Mouse (Mus musculus) erythroblast, embryonic 14.5 days (primary cell): ENCODE measurements around the gene Fam83e.

Experiments used
- GATA1 ChIP-seq: IDR thresholded peaks from 2 replicates; pipeline ENCODE4 v1.6.1; 2012; ENCODE audit warnings: low read length, inconsistent platforms, mixed read lengths
- TAL1 ChIP-seq: IDR thresholded peaks from 3 replicates; pipeline ENCODE4 v1.6.1; 2012; ENCODE audit warnings: low read length, inconsistent platforms, mixed read lengths

DNA sequence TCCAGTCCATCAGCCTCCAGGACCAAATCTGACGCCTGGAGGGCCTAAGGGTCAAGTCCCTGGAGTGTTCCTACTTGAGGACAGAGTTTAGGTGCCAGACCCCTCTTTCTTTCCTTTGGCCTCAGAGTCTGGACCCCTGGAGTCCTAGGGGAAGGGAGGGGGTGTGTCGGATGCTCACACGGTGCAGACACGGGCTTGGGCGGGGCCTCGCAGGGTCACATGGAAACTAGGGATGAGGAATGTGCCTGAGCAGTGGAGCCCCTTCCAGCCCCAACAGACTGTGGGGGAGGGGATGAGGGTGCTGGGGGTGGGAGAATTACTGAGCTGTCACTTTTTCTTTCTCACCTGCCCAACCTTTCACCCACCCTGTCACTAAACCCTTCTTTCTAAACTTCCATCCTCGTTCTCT, 15.1 kb upstream of the Fam83e start:
- TF ChIP-seq GATA1: no peak
- no peak for TF ChIP-seq TAL1
